Mouse (Mus musculus) embryonic facial prominence, embryonic 10.5 days (tissue): ENCODE measurements around the gene Epb41l1. TPM values are rescaled to one million over a fixed set of nuclear protein-coding genes. Genes with fewer than 3 reads are reported as not detected.

ENCODE experiments used
- DNase-seq: peaks from one replicate; pipeline ENCODE4 v3.0.0-alpha.2; 2017; ENCODE audit warnings: low spot score
- H3K27ac ChIP-seq: fragments of 300-500 bp; sonication (generic); replicated peaks from 2 replicates; pipeline ENCODE4 v1.5.1; 2016; ENCODE audit warnings: mild to moderate bottlenecking
- H3K27me3 ChIP-seq: fragments of 300-500 bp; sonication (generic); replicated peaks from 2 replicates; pipeline ENCODE4 v1.6.1; 2016; ENCODE audit warnings: low read depth, mild to moderate bottlenecking; ENCODE audit not compliant: poor library complexity, severe bottlenecking
- H3K36me3 ChIP-seq: fragments of 300-500 bp; sonication (generic); replicated peaks from 2 replicates; pipeline ENCODE4 v1.6.1; 2016; ENCODE audit warnings: mild to moderate bottlenecking, moderate library complexity
- H3K4me1 ChIP-seq: fragments of 300-500 bp; sonication (generic); 2 replicates; pipeline ENCODE4 v1.6.1; 2016
- H3K4me3 ChIP-seq: fragments of 300-500 bp; sonication (generic); 2 replicates; pipeline ENCODE4 v1.5.1; 2016; ENCODE audit warnings: mild to moderate bottlenecking, moderate library complexity
- H3K9me3 ChIP-seq: fragments of 300-500 bp; sonication (generic); 2 replicates; pipeline ENCODE4 v1.6.1; 2016; ENCODE audit warnings: mild to moderate bottlenecking
- WGBS: fragments of 180-500 bp; shearing (Covaris S2); methylation state at CpG from one replicate; pipeline ENCODE4 v1.1.7; 2016; 5-methylcytosine and 5-hydroxymethylcytosine counted together
- polyA plus RNA-seq: library from polyadenylated mRNA; unstranded; fragments of >200 nt; fragmentation: Nextera tagmentation; extraction: Ambion mirVana; gene quantifications from 2 replicates; pipeline ENCODE4 v1.2.1, GENCODE M21; 2016

The Epb41l1 gene
- polyA plus RNA-seq, 1 experiment from 2014 or later: 1.6 TPM

DNA sequence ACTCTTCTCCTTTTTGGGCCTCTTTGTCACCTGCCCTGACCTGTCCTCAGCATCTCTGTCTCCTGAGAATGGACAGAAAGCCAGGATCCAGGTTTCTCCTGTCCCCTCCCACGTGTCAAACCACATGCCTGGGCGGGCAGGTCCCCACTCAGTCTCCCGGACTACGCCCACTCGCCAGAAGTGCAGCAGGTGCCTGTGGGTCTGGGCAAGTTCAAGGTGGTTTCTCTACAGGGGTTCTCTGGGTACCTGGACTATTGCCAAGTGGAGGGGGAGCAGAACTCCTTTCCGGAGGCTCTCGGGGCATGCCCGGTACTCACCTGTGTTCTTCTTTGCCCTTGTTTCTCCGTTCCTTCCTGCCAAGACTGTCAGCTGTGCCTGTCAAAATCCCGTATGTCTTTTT is 9.1 kb downstream of the Epb41l1 start:
- WGBS: 81% methylated on average over 10 of the region's 10 CpGs
- no peaks in the 10 kb centered on the region for H3K36me3 ChIP-seq
- H3K4me1 ChIP-seq: peaks cover 21% of the 10 kb centered on the region
- peaks cover 18% of the 10 kb centered on the region for H3K27me3 ChIP-seq
- no peaks in the 10 kb centered on the region for H3K9me3 ChIP-seq
- DNase-seq: no peak
- H3K27ac ChIP-seq: peak overlapping the region; percentile 12; the same call in 1 of the 2 replicates
- H3K4me3 ChIP-seq: no peak overlapping the region

DNA sequence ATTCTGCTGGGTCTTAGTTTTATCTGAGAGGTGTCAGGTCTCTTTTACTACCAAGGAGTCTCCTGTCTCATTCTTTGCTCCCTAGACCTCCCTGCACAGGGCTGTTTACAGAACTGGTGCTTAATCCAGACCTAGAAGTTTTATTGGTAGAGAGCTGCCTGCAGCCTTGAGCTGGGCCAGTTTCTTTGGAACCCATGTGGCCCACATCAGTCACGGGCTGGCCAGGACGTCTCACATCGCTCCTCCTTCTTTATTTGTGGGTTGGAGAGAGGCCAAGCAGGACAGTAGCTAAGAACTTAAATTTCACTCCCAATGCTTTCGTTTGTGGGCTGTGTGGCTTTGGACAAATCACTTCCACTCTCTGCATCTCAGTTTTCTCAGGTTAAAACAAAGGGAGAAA is 9.6 kb downstream of the Epb41l1 start:
- Histone ChIP-seq H3K4me1 (peaks cover 21% of the 10 kb centered on the region), H3K27me3 (0 out of 2 replicates have a peak, but pooled peaks cover 13% of the 10 kb centered on the region), H3K36me3 (no peaks in the 10 kb centered on the region), H3K27ac (peak overlapping the region; percentile 12; the same call in 1 of the 2 replicates), H3K4me3 (no peak overlapping the region), H3K9me3 (no peaks in the 10 kb centered on the region)
- DNase-seq: peak; percentile 39
- 40% methylated on average over 4 of the region's 4 CpGs for WGBS

- WGBS: 71% methylated on average over 6 of the region's 6 CpGs
- peaks cover 21% of the 10 kb centered on the region for H3K4me1 ChIP-seq
- no peaks in the 10 kb centered on the region for H3K9me3 ChIP-seq
These were observed 10.7 kb downstream of the Epb41l1 start for GRCm38 (mm10) chr2:156431409-156431808.

DNA sequence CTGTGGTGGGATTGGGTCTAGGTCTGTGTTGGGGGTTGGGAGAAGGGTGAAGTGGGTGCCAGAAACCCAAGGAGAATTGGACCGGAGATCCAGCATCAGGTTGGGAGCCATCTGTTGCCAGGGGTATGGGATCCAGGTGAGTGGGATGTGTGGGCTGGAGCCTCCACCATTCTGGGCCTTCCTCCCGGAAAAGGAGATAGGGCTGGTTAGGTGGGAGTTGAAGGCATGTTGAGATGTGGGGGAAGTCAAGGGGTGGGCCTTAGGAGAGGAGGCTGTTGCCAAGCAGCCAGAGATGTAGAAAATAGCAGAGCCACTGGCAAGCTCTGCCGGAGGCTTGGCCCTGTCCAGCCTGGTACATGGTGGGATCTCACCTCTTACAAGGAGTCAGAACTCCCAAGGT is 11.4 kb downstream of the Epb41l1 start:
- H3K27ac ChIP-seq: no peak overlapping the region
- DNase-seq: no peak
- H3K9me3 ChIP-seq: no peaks in the 10 kb centered on the region
- WGBS: 92% methylated on average over 3 of the region's 3 CpGs
- peaks cover 26% of the 10 kb centered on the region for H3K4me1 ChIP-seq
- 0 out of 2 replicates have a peak, but pooled peaks cover 5% of the 10 kb centered on the region for H3K27me3 ChIP-seq
- H3K4me3 ChIP-seq: no peak overlapping the region
- H3K36me3 ChIP-seq: no peaks in the 10 kb centered on the region

More at GRCm38 (mm10) chr2:156431409-156431808, 10.7 kb downstream of the Epb41l1 start:
- DNase-seq: no peak
- Histone ChIP-seq H3K27ac (0 out of 2 replicates have a peak overlapping the region, but pooled peaks have one; percentile 24), H3K36me3 (no peaks in the 10 kb centered on the region), H3K4me3 (no peak overlapping the region), H3K27me3 (0 out of 2 replicates have a peak, but pooled peaks cover 5% of the 10 kb centered on the region)

GRCm38 (mm10) chr2:156432874-156433868 is 12.5 kb downstream of the Epb41l1 start:
- no peak for DNase-seq
- 60% methylated on average over 9 of the region's 9 CpGs for WGBS

GRCm38 (mm10) chr2:156437637-156438036 is 16.9 kb downstream of the Epb41l1 start:
- Histone ChIP-seq H3K27ac (no peak overlapping the region), H3K36me3 (no peaks in the 10 kb centered on the region), H3K9me3 (no peaks in the 10 kb centered on the region), H3K27me3 (0 out of 2 replicates have a peak, but pooled peaks cover 5% of the 10 kb centered on the region), H3K4me1 (peaks cover 46% of the 10 kb centered on the region), H3K4me3 (no peak overlapping the region)
- no peak for DNase-seq
- WGBS: 91% methylated on average over 11 of the region's 11 CpGs

More at GRCm38 (mm10) chr2:156432874-156433868, 12.5 kb downstream of the Epb41l1 start:
- Histone ChIP-seq H3K36me3 (no peaks in the 10 kb centered on the region), H3K27ac (peak overlapping the region; percentile 35; the same call in 1 of the 2 replicates), H3K27me3 (0 out of 2 replicates have a peak, but pooled peaks cover 5% of the 10 kb centered on the region), H3K4me3 (no peak overlapping the region), H3K4me1 (peaks cover 28% of the 10 kb centered on the region), H3K9me3 (no peaks in the 10 kb centered on the region)

DNA sequence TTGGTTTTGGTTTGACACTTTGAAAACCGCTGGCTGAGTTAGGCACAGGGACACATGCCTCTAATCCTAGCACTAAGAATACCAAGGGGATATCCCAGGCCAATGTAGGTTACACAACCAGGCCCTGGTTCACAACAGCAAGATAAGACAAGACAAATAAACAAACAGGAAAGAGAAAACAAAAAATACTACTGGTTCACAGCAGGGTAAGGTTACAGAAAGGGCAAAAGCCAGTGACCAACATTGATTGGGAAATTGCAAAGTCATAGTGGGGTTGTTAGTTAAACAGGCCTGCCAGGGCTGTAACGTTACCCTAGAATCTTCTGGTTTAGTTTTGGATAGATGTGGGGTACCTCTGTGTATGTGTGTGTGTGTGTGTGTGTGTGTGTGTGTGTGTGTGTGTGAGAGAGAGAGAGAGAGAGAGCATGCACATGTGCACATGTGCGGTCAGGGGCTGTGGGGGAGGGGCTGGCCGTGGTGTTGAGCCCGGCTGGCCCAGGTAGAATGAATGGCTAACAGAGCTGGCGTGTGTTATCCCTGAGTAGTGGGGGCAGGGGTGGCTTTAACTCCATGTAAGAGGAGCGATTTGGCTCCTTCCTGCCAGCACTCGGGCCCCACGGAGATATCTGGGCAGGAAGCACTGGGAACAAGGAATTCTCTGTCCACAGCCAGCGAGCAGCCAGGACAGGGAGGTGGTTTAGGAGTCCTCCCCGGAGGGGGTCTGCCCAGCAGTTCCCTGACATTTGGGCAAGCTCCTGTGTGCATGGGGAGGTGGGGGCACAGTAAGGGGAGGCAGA is 19.2 kb downstream of the Epb41l1 start:
- H3K36me3 ChIP-seq: no peaks in the 10 kb centered on the region
- no peaks in the 10 kb centered on the region for H3K27me3 ChIP-seq
- peak overlapping the region; percentile 83 for H3K27ac ChIP-seq
- peak; percentile 78 for DNase-seq
- no peaks in the 10 kb centered on the region for H3K9me3 ChIP-seq
- H3K4me1 ChIP-seq: peaks cover 52% of the 10 kb centered on the region
- H3K4me3 ChIP-seq: peak overlapping the region; percentile 16; the same call in 1 of the 2 replicates
- 25% methylated on average over 11 of the region's 11 CpGs for whole genome bisulfite sequencing

GRCm38 (mm10) chr2:156441909-156442308 is 21.2 kb downstream of the Epb41l1 start:
- no peak for DNase-seq
- no peak overlapping the region for H3K27ac ChIP-seq
- WGBS: 62% methylated on average over 6 of the region's 6 CpGs
- H3K36me3 ChIP-seq: peaks cover 7% of the 10 kb centered on the region; the same call in 1 of the 2 replicates
- H3K4me3 ChIP-seq: no peak overlapping the region
- no peaks in the 10 kb centered on the region for H3K9me3 ChIP-seq
- H3K4me1 ChIP-seq: peaks cover 57% of the 10 kb centered on the region
- H3K27me3 ChIP-seq: no peaks in the 10 kb centered on the region

DNA sequence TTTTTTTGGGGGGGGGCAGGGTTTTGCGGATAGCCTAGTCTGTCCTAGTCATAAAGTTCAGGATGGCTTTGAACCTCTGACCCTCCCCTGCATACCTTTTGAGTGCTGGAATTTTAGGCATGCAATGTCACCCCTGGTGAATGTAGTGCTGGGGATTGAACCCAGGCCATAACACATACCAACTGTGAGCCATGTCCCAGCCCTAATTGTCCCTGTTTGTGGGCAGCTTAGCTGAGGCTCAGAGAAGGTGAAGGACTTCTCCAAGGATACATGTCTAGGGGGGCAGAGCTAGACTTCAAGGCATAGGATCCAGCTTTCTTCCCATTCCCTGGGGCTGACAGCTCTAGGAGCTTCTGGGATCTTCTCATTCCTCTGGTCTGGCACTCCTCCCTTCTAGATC is 22.6 kb downstream of the Epb41l1 start:
- 70% methylated on average over 1 of the region's 1 CpGs for WGBS
- no peak for DNase-seq
- Histone ChIP-seq H3K27ac (no peak overlapping the region), H3K9me3 (no peaks in the 10 kb centered on the region), H3K4me1 (peaks cover 66% of the 10 kb centered on the region), H3K27me3 (no peaks in the 10 kb centered on the region), H3K4me3 (no peak overlapping the region), H3K36me3 (peaks cover 7% of the 10 kb centered on the region; the same call in 1 of the 2 replicates)

GRCm38 (mm10) chr2:156446489-156447035 is 25.9 kb downstream of the Epb41l1 start:
- Histone ChIP-seq H3K4me3 (no peak overlapping the region), H3K36me3 (peaks cover 7% of the 10 kb centered on the region; the same call in 1 of the 2 replicates), H3K4me1 (peaks cover 48% of the 10 kb centered on the region), H3K9me3 (no peaks in the 10 kb centered on the region), H3K27me3 (no peaks in the 10 kb centered on the region), H3K27ac (no peak overlapping the region; the same call in 1 of the 2 replicates)
- no peak for DNase-seq
- WGBS: 81% methylated on average over 9 of the region's 9 CpGs

- Histone ChIP-seq H3K4me1 (peaks cover 43% of the 10 kb centered on the region), H3K27ac (peak overlapping the region; percentile 40; the same call in 1 of the 2 replicates), H3K4me3 (no peak overlapping the region), H3K27me3 (no peaks in the 10 kb centered on the region), H3K36me3 (peaks cover 7% of the 10 kb centered on the region; the same call in 1 of the 2 replicates), H3K9me3 (no peaks in the 10 kb centered on the region)
- 13% methylated on average over 10 of the region's 10 CpGs for WGBS
- DNase-seq: peak; percentile 65
These were observed 26.9 kb downstream of the Epb41l1 start for GRCm38 (mm10) chr2:156447413-156448295.
